Mouse (Mus musculus) liver, embryonic 15.5 days (tissue): ENCODE measurements around the gene Nploc4. TPM values are rescaled to one million over a fixed set of nuclear protein-coding genes. Genes with fewer than 3 reads are reported as not detected.

ENCODE experiments used
- ATAC-seq: fragments of 200-750 bp; cut with Nextera tagmentation; 2 replicates; pipeline ENCODE4 v1.8.0; 2017; ENCODE audit warnings: moderate number of reproducible peaks, mild to moderate bottlenecking, moderate library complexity; ENCODE audit not compliant: insufficient read depth
- H3K27ac ChIP-seq: fragments of 300-500 bp; sonication (generic); replicated peaks from 2 replicates; pipeline ENCODE4 v1.5.1; 2015; ENCODE audit warnings: mild to moderate bottlenecking, inconsistent platforms
- H3K27me3 ChIP-seq: fragments of 300-500 bp; sonication (generic); 2 replicates; pipeline ENCODE4 v1.6.1; 2015; ENCODE audit warnings: mild to moderate bottlenecking, inconsistent platforms
- H3K36me3 ChIP-seq: fragments of 300-500 bp; sonication (generic); replicated peaks from 2 replicates; pipeline ENCODE4 v1.6.1; 2015; ENCODE audit warnings: moderate library complexity, mild to moderate bottlenecking, inconsistent platforms
- H3K4me1 ChIP-seq: fragments of 300-500 bp; sonication (generic); replicated peaks from 2 replicates; pipeline ENCODE4 v1.6.1; 2015; ENCODE audit warnings: inconsistent platforms
- H3K4me2 ChIP-seq: fragments of 300-500 bp; sonication (generic); 2 replicates; pipeline ENCODE4 v1.6.1; 2015; ENCODE audit warnings: moderate library complexity, mild to moderate bottlenecking, inconsistent platforms
- H3K4me3 ChIP-seq: fragments of 300-500 bp; sonication (generic); replicated peaks from 2 replicates; pipeline ENCODE4 v1.5.1; 2015; ENCODE audit warnings: mild to moderate bottlenecking, inconsistent platforms
- H3K9ac ChIP-seq: fragments of 300-500 bp; sonication (generic); 2 replicates; pipeline ENCODE4 v1.6.1; 2015; ENCODE audit warnings: moderate library complexity, mild to moderate bottlenecking, inconsistent platforms
- H3K9me3 ChIP-seq: fragments of 300-500 bp; sonication (generic); replicated peaks from 2 replicates; pipeline ENCODE4 v1.6.1; 2016; ENCODE audit warnings: inconsistent platforms
- WGBS: fragments of 180-500 bp; shearing (Covaris S2); methylation state at CpG from one replicate; pipeline ENCODE4 v1.1.7; 2015; ENCODE audit warnings: mixed read lengths; ENCODE audit not compliant: insufficient replicate concordance; 5-methylcytosine and 5-hydroxymethylcytosine counted together
- polyA plus RNA-seq: library from polyadenylated mRNA; unstranded; fragments of >200 nt; fragmentation: Nextera tagmentation; extraction: Ambion mirVana; gene quantifications from 2 replicates; pipeline ENCODE4 v1.2.1, GENCODE M21; 2015

The Nploc4 gene
- polyA plus RNA-seq, 1 experiment from 2014 or later, result 20.6 TPM

DNA sequence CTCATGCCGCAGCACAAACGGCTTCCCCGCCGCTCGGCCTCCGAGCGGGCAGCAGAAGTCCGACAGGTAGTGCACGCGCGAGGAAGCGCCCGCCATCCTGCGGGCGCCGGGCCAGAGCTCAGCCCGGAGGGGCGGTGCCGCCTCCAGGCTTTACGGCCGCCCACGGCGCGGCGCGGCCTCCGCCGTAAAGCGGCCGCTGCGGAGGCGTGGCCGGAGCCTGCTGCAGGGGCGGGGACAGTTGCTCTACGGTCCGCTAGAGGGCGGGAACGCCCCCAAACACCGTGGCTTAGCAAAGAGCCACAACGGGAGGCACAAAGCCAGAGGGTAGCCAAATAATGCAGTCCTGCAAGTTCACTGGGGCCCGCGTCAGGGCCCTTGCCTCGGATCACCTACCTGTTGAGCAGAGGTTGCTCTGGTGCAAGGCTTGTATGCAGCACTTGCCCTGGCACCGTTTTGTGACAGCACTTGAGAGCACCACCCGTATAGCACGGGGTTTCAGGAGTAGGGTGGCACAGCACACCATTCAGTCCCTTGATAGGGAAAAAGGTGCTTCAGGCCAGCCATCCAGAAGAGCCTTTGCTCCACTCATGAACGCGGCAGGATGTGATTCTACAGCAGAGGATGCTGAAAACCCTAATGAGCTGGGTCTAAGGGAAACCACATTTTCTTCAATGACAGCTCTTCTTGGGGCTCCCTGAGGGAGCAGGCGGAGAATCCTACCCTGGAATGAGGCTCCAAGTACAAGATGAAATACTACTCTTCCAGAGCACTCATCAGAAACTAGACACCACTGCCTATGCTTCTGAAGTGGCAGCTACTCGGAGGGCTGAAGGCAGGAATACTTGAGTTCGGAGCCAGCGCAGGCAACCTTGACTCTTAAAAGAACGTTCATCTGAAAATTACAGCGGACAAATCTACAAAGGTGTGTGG, 58.6 kb downstream of the Nploc4 start, which contains the start of gene Faap100:
Gene Faap100 (minus strand): TSS at position 154 of the 930 bp plus-strand sequence.
- Histone ChIP-seq H3K9me3 (no peaks in the 10 kb centered on the region), H3K27ac (peak within 1 kb of the TSS; percentile 49), H3K36me3 (peaks cover 58% of the 10 kb centered on the region), H3K4me3 (peak within 1 kb of the TSS; percentile 75), H3K4me2 (peak within 1 kb of the TSS; percentile 96), H3K4me1 (peaks cover 26% of the 10 kb centered on the region), H3K27me3 (no peaks in the 10 kb centered on the region), H3K9ac (peak within 1 kb of the TSS; percentile 67)
- ATAC-seq, result peak; percentile 89
- 10% methylated on average over 54 of the region's 54 CpGs for WGBS

DNA sequence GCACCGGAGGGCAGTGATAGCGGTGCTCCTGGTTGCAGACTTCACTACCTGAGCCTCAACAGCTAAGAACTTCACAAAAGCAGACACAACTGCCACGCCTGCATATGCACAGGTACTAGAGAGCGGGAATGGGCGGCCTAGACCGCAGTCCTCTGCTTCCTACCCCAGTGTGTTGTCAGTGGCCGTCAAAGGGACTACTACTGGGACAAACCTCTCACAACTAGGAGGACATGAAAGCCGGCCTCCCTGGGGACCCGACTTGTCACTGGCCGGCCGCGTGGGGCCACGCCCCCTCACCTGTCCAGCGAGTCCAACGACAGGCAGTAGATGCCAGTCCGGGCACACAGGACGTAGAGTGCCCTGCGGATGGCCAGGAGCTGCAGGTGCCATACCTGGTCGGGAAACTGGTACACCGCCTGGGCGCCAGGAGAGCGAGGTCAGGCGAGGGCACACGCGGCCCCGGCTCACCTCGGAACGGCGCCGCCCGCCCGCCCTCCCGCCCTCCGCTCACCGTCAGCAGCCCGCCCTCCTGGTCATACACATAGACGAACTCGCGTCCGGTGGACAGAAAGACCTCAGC, 59.4 kb downstream of the Nploc4 start:
- H3K9ac ChIP-seq, result peak overlapping the region; percentile 67
- 0 out of 2 replicates have a peak overlapping the region, but pooled peaks have one; percentile 45 for H3K27ac ChIP-seq
- H3K4me2 ChIP-seq, result peak overlapping the region; percentile 96
- H3K36me3 ChIP-seq, result peaks cover 56% of the 10 kb centered on the region
- H3K27me3 ChIP-seq, result no peaks in the 10 kb centered on the region
- peak; percentile 64 for ATAC-seq
- peak overlapping the region; percentile 75 for H3K4me3 ChIP-seq
- no peaks in the 10 kb centered on the region for H3K9me3 ChIP-seq
- peaks cover 26% of the 10 kb centered on the region for H3K4me1 ChIP-seq
- WGBS, result 3% methylated on average over 37 of the region's 40 CpGs

DNA sequence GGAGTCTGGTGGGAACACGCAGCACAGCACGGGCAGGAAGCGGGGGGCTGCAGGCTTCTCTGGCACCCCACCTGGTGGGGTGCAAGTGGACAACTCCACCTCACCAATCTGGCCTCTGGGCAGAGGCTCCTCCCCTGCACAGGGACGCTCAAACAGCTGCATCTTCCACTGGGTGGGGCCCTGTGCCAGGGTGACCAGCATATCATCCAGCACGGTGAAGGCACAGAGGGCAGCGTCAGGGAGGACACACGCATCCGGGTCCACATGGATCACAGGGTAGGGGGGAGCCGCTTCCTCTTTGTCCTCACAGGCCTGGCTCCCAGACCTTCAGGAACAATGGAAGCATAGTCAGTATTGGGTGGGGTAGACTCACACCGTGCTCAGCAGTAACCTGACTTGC, 60.2 kb downstream of the Nploc4 start:
- WGBS, result 63% methylated on average over 10 of the region's 10 CpGs

DNA sequence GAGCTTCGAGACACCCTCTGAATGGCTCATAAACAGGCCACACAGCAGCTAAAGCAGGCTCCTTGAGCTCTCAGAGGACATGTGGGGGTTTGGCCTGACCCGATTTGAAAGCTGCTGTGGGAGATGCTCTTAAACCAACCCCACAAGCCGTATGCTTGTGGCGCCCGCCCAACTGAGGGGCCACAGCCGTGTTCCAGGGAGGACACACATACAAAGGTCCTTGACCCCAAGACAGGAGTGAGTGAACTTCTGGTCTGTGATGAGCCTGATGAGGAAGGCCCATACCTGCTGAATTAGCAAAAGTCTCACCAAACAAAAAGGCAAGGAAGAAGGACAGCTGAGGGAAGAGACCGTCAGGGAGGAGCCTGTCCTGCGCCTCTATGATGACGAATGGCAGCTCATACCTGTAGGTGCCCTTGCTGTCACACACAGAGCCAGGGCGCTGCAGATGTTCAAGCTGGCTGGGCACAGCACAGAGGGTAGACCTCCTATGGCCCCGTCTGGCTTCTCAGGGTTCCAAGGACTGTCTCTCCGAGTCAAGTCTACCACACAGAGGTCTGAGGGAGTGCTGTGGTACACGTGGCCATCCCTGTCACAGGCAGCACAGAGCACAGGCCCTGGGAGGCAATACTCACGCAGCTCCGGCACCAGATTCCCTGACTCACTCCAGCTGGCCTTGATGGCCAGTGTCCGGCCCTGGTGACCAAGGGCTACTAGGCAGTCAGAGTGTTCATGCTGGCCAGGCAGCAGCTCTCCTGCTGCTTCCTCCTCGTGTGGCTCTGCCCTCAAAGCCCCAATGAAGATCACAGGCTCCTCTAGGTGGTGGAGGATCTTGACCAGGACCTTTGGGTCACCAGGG, 61.0 kb downstream of the Nploc4 start:
- no peak overlapping the region for H3K4me3 ChIP-seq
- WGBS, result 77% methylated on average over 17 of the region's 17 CpGs
- peaks cover 26% of the 10 kb centered on the region for H3K4me1 ChIP-seq
- H3K27ac ChIP-seq, result no peak overlapping the region
- ATAC-seq, result no peak
- H3K9me3 ChIP-seq, result no peaks in the 10 kb centered on the region
- H3K9ac ChIP-seq, result no peak overlapping the region
- no peaks in the 10 kb centered on the region for H3K27me3 ChIP-seq
- no peak overlapping the region for H3K4me2 ChIP-seq
- peaks cover 40% of the 10 kb centered on the region for H3K36me3 ChIP-seq

More for the DNA sequence above, 60.2 kb downstream of the Nploc4 start:
- Histone ChIP-seq H3K9ac (no peak overlapping the region), H3K4me1 (peaks cover 26% of the 10 kb centered on the region), H3K9me3 (no peaks in the 10 kb centered on the region), H3K27ac (no peak overlapping the region), H3K4me3 (peak overlapping the region; percentile 75), H3K4me2 (peak overlapping the region; percentile 96), H3K36me3 (peaks cover 48% of the 10 kb centered on the region), H3K27me3 (no peaks in the 10 kb centered on the region)
- no peak for ATAC-seq

DNA sequence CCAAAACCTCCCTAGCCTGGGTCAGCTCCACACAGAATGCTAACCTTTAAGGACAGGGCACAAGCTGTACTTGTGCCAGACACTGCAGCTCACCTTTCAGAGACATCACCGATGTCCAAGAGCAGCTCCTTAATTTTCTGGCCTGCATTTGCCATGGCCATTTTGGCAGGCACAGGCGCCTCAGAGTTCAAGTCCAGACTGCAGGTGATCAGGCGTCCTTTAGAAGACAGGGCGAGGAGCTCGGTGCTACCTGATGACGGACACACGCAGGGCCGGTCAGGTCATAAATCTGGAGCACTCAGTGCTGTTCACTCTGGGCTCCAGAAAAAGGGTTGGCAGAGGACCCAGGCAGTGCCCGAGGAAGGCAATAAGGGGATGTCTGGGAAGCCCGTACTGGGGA, 62.2 kb downstream of the Nploc4 start:
- Histone ChIP-seq H3K36me3 (peaks cover 28% of the 10 kb centered on the region), H3K4me2 (no peak overlapping the region), H3K9me3 (no peaks in the 10 kb centered on the region), H3K27me3 (no peaks in the 10 kb centered on the region), H3K4me3 (no peak overlapping the region), H3K4me1 (peaks cover 26% of the 10 kb centered on the region), H3K9ac (no peak overlapping the region), H3K27ac (no peak overlapping the region)
- 90% methylated on average over 10 of the region's 10 CpGs for WGBS
- no peak for ATAC-seq

DNA sequence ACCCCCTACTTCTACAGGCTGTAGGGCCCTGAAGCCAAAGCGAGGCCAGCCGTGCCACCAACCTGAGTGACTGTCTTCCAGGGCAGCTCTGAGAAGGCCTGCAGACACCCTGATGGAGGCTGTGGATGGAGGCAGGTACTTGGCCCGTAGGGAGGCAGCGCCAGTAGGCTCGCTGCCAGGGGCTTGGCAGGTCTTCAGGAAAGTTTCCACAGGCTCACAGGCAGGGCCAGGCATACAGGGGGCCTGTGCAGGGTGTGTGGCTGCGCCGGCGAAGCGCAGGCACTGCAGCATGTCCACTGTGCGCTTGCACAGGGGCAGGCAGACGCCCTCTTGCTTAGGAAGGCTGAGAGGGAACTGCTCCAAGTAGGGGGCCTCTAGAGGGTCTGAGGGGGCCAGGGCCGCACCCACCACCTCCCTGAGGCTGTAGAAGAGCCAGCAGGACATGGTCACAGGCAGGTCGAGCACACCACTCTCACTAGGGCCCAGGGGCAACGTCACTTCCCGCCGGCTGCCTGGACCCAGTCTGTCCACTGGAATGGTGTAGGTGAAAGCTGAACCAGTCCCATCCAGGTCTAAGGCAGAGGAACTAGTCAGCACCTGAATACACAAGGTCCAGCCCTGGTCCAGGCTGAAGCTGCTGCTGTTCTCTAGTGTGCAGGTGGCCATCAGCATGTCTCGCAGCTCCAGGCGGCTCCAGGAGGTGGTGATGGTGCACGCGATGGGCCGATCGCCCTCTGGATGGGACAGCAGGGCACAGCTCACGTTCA, 63.5 kb downstream of the Nploc4 start:
- no peak overlapping the region for H3K9ac ChIP-seq
- H3K36me3 ChIP-seq, result peaks cover 23% of the 10 kb centered on the region
- no peak overlapping the region for H3K4me2 ChIP-seq
- WGBS, result 82% methylated on average over 23 of the region's 23 CpGs
- peaks cover 25% of the 10 kb centered on the region for H3K4me1 ChIP-seq
- no peak overlapping the region for H3K4me3 ChIP-seq
- H3K9me3 ChIP-seq, result no peaks in the 10 kb centered on the region
- H3K27me3 ChIP-seq, result no peaks in the 10 kb centered on the region
- ATAC-seq, result no peak
- no peak overlapping the region for H3K27ac ChIP-seq

DNA sequence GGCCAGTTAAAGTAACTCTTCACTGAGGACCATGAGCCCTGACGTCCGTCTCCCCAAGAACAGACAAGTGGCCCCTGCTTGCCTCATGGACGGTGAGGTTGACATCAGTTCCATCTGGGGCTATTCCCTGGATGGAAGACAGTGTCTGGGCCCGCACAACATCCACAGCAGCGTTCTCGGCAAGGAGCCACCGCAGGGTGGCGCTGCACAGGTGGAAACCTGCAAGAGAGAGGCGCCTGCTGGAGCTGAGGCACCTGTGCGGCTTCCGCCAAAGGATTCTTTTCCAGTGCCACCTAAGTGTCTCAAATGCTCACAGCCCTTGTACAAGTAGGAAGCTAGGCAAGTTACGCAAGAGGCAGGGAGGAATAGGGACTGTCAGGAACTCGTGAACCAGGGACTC, 64.5 kb downstream of the Nploc4 start:
- H3K4me3 ChIP-seq, result no peak overlapping the region
- no peak for ATAC-seq
- peaks cover 18% of the 10 kb centered on the region for H3K4me1 ChIP-seq
- H3K27ac ChIP-seq, result no peak overlapping the region
- WGBS, result 71% methylated on average over 13 of the region's 13 CpGs
- no peak overlapping the region for H3K4me2 ChIP-seq
- no peaks in the 10 kb centered on the region for H3K27me3 ChIP-seq
- peaks cover 23% of the 10 kb centered on the region for H3K36me3 ChIP-seq
- H3K9ac ChIP-seq, result no peak overlapping the region
- H3K9me3 ChIP-seq, result no peaks in the 10 kb centered on the region

DNA sequence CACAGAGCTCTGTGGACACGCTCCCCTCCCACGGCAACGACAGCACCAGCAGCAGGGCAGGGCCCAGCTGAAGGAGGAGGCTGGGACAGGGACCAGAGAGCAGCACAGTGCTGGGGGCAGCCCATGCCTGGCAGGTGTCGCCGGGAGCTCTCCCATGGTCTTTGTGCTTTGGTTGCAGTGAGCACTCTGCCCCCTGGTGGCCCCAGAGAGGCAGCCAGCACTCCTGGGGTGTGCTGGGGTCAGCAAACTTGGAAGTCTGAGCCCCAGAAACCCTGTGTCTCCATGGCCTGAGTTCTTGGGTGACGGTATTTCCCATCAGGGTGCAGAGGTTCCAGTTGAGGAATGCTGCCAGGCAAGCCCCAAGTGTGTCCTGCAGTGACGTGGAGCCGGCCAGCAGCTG, 67.9 kb downstream of the Nploc4 start:
- 0 out of 2 replicates have a peak, but pooled peaks have one; percentile 45 for ATAC-seq
- H3K36me3 ChIP-seq, result peaks cover 10% of the 10 kb centered on the region; the same call in 1 of the 2 replicates
- no peaks in the 10 kb centered on the region for H3K9me3 ChIP-seq
- no peak overlapping the region for H3K4me3 ChIP-seq
- no peak overlapping the region for H3K27ac ChIP-seq
- no peak overlapping the region for H3K4me2 ChIP-seq
- peaks cover 7% of the 10 kb centered on the region; the same call in 1 of the 2 replicates for H3K27me3 ChIP-seq
- 43% methylated on average over 8 of the region's 8 CpGs for WGBS
- H3K4me1 ChIP-seq, result 0 out of 2 replicates have a peak, but pooled peaks cover 7% of the 10 kb centered on the region
- H3K9ac ChIP-seq, result no peak overlapping the region

DNA sequence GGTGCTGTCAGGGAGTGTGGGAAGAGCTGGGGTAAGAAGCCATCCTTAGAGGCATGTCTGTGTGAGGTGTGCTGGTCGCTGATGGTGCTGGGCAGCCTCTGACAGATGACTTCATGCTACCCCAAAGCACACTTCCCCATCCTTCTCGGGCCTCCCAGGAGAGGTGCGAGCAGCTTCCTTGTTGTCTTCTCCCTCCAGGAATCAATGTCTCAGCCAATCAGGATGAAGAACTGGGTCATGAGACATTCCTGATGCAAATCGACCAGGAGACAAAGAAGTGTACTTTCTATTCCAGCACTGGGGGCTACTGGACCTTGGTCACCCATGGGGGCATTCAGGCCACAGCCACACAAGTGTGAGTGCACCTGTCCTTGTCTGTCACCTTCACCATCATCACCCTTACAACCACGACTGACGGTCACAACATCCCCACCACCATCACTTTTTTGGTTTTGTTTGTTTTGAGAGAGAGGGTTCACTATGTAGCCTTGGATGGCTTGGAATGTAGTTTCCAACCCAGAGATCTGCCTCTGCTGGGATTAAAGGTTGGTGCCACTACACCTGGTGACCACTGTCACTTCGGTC, 71.0 kb downstream of the Nploc4 start:
- no peak overlapping the region for H3K27ac ChIP-seq
- H3K27me3 ChIP-seq, result peaks cover 12% of the 10 kb centered on the region; the same call in 1 of the 2 replicates
- H3K9me3 ChIP-seq, result no peaks in the 10 kb centered on the region
- WGBS, result 35% methylated on average over 7 of the region's 7 CpGs
- no peaks in the 10 kb centered on the region for H3K36me3 ChIP-seq
- H3K4me1 ChIP-seq, result 0 out of 2 replicates have a peak, but pooled peaks cover 7% of the 10 kb centered on the region
- no peak overlapping the region for H3K4me2 ChIP-seq
- ATAC-seq, result no peak
- no peak overlapping the region for H3K9ac ChIP-seq
- H3K4me3 ChIP-seq, result no peak overlapping the region

DNA sequence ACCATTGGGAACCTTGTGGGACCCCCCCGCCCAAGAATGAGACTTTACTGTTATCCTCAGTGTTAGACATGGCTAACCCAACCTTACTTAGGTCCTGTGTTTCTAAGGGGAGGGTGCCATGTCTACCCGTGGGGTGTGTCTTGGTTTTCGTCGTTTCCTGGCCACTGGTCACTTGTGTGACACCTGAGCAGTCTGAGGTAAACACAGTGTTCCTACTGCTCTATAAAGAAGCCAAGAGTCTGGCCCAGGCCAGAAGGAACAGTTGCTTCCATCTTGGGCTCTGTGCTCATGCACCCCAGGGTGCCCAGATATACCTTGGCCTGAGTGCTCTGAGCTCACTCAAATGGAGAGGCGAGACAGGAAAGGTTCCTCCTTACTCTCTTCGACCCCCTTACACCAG, 74.6 kb downstream of the Nploc4 start:
- no peak overlapping the region for H3K27ac ChIP-seq
- WGBS, result 60% methylated on average over 6 of the region's 6 CpGs
- ATAC-seq, result no peak
- H3K36me3 ChIP-seq, result no peaks in the 10 kb centered on the region
- no peak overlapping the region for H3K4me3 ChIP-seq
- H3K4me1 ChIP-seq, result peaks cover 10% of the 10 kb centered on the region
- H3K9me3 ChIP-seq, result no peaks in the 10 kb centered on the region
- H3K4me2 ChIP-seq, result no peak overlapping the region
- H3K27me3 ChIP-seq, result peaks cover 12% of the 10 kb centered on the region; the same call in 1 of the 2 replicates
- H3K9ac ChIP-seq, result no peak overlapping the region
